Mouse (Mus musculus) lung, postnatal 0 days (tissue): ENCODE measurements around the gene Fam43a. TPM values are rescaled to one million over a fixed set of nuclear protein-coding genes. Genes with fewer than 3 reads are reported as not detected.
A peak's percentile ranks its signal among the peaks of the same experiment; 100 is the strongest.

Source experiments
- ATAC-seq: fragments of 200-750 bp; cut with Nextera tagmentation; 2 replicates; pipeline ENCODE4 v1.8.0; 2017; ENCODE audit warnings: moderate library complexity
- DNase-seq: peaks from one replicate; pipeline ENCODE4 v3.0.0-alpha.2; 2016; ENCODE audit warnings: low spot score
- H3K27ac ChIP-seq: fragments of 300-500 bp; sonication (generic); 2 replicates; pipeline ENCODE4 v1.5.1; 2014; ENCODE audit warnings: antibody characterized with exemption, mild to moderate bottlenecking, low read length, mixed read lengths
- H3K27me3 ChIP-seq: fragments of 300-500 bp; sonication (generic); replicated peaks from 2 replicates; pipeline ENCODE4 v1.6.1; 2014; ENCODE audit warnings: low read length, mixed read lengths; ENCODE audit not compliant: insufficient read depth
- H3K36me3 ChIP-seq: fragments of 300-500 bp; sonication (generic); 2 replicates; pipeline ENCODE4 v1.6.1; 2014; ENCODE audit warnings: low read length, mixed read lengths; ENCODE audit not compliant: insufficient read depth
- H3K4me1 ChIP-seq: fragments of 300-500 bp; sonication (generic); 2 replicates; pipeline ENCODE4 v1.6.1; 2014; ENCODE audit warnings: antibody characterized with exemption, low read depth, low read length, mixed read lengths; ENCODE audit not compliant: insufficient read depth
- H3K4me2 ChIP-seq: fragments of 300-500 bp; sonication (generic); replicated peaks from 2 replicates; pipeline ENCODE4 v1.6.1; 2014; ENCODE audit warnings: low read depth, mild to moderate bottlenecking, low read length, moderate library complexity, mixed read lengths
- H3K4me3 ChIP-seq: fragments of 300-500 bp; sonication (generic); 2 replicates; pipeline ENCODE4 v1.5.1; 2014; ENCODE audit warnings: low read depth, low read length
- H3K9ac ChIP-seq: fragments of 300-500 bp; sonication (generic); replicated peaks from 2 replicates; pipeline ENCODE4 v1.6.1; 2014; ENCODE audit warnings: low read depth, mild to moderate bottlenecking
- H3K9me3 ChIP-seq: fragments of 300-500 bp; sonication (generic); 2 replicates; pipeline ENCODE4 v1.6.1; 2016; ENCODE audit warnings: low read length, mixed read lengths
- CTCF ChIP-seq: IDR thresholded peaks from 2 replicates; pipeline ENCODE4 v1.5.1; 2016; ENCODE audit warnings: antibody characterized with exemption, mild to moderate bottlenecking
- EP300 ChIP-seq: IDR thresholded peaks from 2 replicates; pipeline ENCODE4 v1.6.1; 2016; ENCODE audit warnings: antibody characterized with exemption, mild to moderate bottlenecking, control low read depth
- WGBS: fragments of 180-500 bp; shearing (Covaris S2); extraction: QIAGEN DNeasy Blood & Tissue Kit; methylation state at CpG from one replicate; pipeline ENCODE4 v1.1.7; 2014; 5-methylcytosine and 5-hydroxymethylcytosine counted together
- polyA plus RNA-seq: library from polyadenylated mRNA; unstranded; fragments of >200 nt; fragmentation: Nextera tagmentation; extraction: Ambion mirVana; gene quantifications from 2 replicates; pipeline ENCODE4 v1.2.1, GENCODE M21; 2015

Fam43a gene
- polyA plus RNA-seq, 1 experiment from 2014 or later = 19.5 TPM

GRCm38 (mm10) chr16:30601046-30601832, 1.7 kb downstream of the Fam43a start:
- TF ChIP-seq CTCF = peak; percentile 78
- no peak; the same call in 1 of the 2 replicates for TF ChIP-seq EP300
- ATAC-seq (peak; percentile 39), DNase-seq (peak; percentile 89)
- peak overlapping the region; percentile 81 for H3K4me2 ChIP-seq
- H3K27ac ChIP-seq = peak overlapping the region; percentile 95
- peak overlapping the region; percentile 70 for H3K4me3 ChIP-seq
- WGBS = 2% methylated on average over 40 of the region's 42 CpGs
- H3K9ac ChIP-seq = peak overlapping the region; percentile 86
- H3K4me1 ChIP-seq = peaks cover 33% of the 10 kb centered on the region; the same call in 1 of the 2 replicates
- H3K27me3 ChIP-seq = no peaks in the 10 kb centered on the region
- H3K36me3 ChIP-seq = no peaks in the 10 kb centered on the region
- H3K9me3 ChIP-seq = no peaks in the 10 kb centered on the region

GRCm38 (mm10) chr16:30601946-30602345, 2.4 kb downstream of the Fam43a start:
- whole genome bisulfite sequencing = 20% methylated on average over 7 of the region's 7 CpGs
- peak overlapping the region; percentile 70 for H3K4me3 ChIP-seq
- ATAC-seq = no peak
- H3K36me3 ChIP-seq = no peaks in the 10 kb centered on the region
- H3K27ac ChIP-seq = peak overlapping the region; percentile 95
- peak; percentile 13 for DNase-seq
- H3K4me2 ChIP-seq = peak overlapping the region; percentile 81
- H3K4me1 ChIP-seq = peaks cover 29% of the 10 kb centered on the region; the same call in 1 of the 2 replicates
- no peaks in the 10 kb centered on the region for H3K9me3 ChIP-seq
- TF ChIP-seq CTCF = no peak
- TF ChIP-seq EP300 = no peak
- H3K27me3 ChIP-seq = no peaks in the 10 kb centered on the region
- H3K9ac ChIP-seq = peak overlapping the region; percentile 86

- H3K27ac ChIP-seq = peak overlapping the region; percentile 77
- DNase-seq (peak; percentile 38), ATAC-seq (no peak)
- H3K4me1 ChIP-seq = peaks cover 29% of the 10 kb centered on the region; the same call in 1 of the 2 replicates
- H3K4me2 ChIP-seq = peak overlapping the region; percentile 81
- H3K9ac ChIP-seq = peak overlapping the region; percentile 12; the same call in 1 of the 2 replicates
- H3K27me3 ChIP-seq = no peaks in the 10 kb centered on the region
- H3K36me3 ChIP-seq = no peaks in the 10 kb centered on the region
- TF ChIP-seq EP300 (no peak), CTCF (no peak)
- WGBS = 23% methylated on average over 18 of the region's 18 CpGs
- H3K9me3 ChIP-seq = no peaks in the 10 kb centered on the region
- H3K4me3 ChIP-seq = peak overlapping the region; percentile 70; the same call in 1 of the 2 replicates
Measured at GRCm38 (mm10) chr16:30602684-30603530, 3.4 kb downstream of the Fam43a start.

GRCm38 (mm10) chr16:30603531-30603842, 4.0 kb downstream of the Fam43a start:
- Histone ChIP-seq H3K9ac (peak overlapping the region; percentile 12; the same call in 1 of the 2 replicates), H3K4me3 (no peak overlapping the region; the same call in 1 of the 2 replicates), H3K9me3 (no peaks in the 10 kb centered on the region), H3K4me1 (peaks cover 29% of the 10 kb centered on the region; the same call in 1 of the 2 replicates), H3K4me2 (peak overlapping the region; percentile 81), H3K27me3 (no peaks in the 10 kb centered on the region), H3K36me3 (no peaks in the 10 kb centered on the region), H3K27ac (peak overlapping the region; percentile 77)
- ATAC-seq (no peak), DNase-seq (peak; percentile 62)
- TF ChIP-seq CTCF (no peak), EP300 (no peak)
- WGBS = 32% methylated on average over 9 of the region's 9 CpGs

- Histone ChIP-seq H3K4me1 (peaks cover 29% of the 10 kb centered on the region; the same call in 1 of the 2 replicates), H3K4me2 (no peak overlapping the region), H3K9ac (no peak overlapping the region), H3K27ac (peak overlapping the region; percentile 20; the same call in 1 of the 2 replicates), H3K9me3 (no peaks in the 10 kb centered on the region), H3K4me3 (no peak overlapping the region), H3K36me3 (no peaks in the 10 kb centered on the region), H3K27me3 (no peaks in the 10 kb centered on the region)
- no peak for ATAC-seq
- 56% methylated on average over 16 of the region's 16 CpGs for WGBS
- DNase-seq = peak; percentile 51
- TF ChIP-seq CTCF (no peak), EP300 (no peak)
Measured at GRCm38 (mm10) chr16:30604061-30604806, 4.7 kb downstream of the Fam43a start.
